Mouse (Mus musculus) kidney, postnatal 36 days (tissue): ENCODE results near the gene Cep19.
A peak's percentile ranks its signal among the peaks of the same experiment; 100 is the strongest.

Source experiments
- DNase-seq, 2 experiments: peaks; one replicate each; pipeline ENCODE4 v3.0.0; 2021 to 2022; ENCODE audit warnings: mixed read lengths in 2 of 2

The Cep19 gene

DNA sequence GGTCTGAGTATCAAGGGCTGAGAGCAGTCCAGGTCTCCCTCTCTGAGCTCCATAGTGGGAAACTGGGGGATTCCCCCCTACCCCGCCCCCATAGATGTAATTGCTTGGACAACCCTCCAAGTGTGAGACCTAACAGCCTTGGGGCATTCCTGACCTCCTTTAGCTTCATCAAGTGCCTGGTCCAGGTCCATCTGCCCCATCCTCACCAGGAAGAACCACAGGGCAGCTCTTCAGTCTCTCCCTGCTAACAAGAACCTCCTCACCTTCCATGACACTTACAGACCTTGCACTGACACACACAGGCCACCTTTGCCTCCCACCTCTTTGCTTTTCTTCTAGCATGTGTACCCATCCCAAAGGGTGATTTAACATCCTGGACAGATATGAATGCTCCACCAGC, 54.4 kb downstream of the Cep19 start:
- DNase-seq: no peak

DNA sequence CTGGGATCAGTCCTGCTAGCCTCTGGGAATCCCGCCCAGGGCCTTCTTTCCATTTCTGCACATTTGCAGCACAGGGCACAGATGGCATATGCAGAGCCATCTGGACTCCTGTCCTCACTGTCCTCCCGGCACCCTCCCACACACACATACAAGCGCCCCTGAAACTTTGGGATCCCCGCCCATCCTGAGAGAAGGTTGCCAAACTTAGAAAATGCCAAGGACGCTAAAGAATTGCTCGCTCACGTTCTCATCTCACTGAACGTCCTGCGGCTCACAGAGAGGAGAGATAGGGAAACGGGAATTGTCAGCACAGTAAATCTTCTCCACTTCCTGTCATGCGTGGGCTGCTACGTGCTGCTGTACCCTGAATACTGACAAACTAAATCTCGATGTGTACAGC, 54.8 kb downstream of the Cep19 start:
- DNase-seq: peak; percentile 34 to 45

DNA sequence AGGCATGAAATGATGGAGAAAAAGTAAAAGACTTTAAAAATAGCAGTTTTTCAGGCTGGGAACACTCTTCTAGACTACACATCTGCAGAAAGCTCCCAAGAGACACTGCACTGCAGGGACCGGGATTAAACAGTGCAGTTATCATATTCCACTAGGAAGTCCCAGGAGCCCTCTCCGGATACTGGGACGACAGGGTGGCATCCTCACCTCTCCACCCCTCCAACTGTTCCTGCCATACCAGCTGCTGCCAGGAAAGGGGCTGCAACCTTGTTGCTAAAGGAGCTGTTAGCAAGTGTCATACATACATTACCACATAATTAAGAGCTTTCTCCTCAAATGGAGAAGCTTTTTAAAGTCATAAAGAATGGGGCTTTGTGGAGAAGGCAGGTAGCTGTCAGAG, 57.1 kb downstream of the Cep19 start:
- no peak for DNase-seq

DNA sequence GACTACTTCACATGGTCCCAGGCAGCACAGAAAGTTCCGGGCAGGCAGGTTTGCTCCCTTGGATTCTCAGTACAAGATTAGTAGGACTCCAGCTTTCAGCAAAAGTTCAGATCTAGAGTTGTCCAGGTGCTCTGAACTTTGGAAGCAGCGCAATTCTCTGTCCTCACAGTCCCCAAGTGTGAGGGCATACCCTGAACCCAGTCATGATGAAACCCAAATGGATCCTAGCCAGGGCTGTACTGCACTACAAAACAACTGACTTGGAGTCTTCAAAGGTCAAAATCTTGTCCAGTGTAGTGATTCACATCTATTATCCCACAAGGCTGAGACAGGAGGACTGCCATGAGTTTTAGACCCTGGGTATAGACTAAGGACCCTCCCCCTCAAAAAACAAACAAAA, 57.8 kb downstream of the Cep19 start:
- peak; percentile 23 to 38 for DNase-seq
